Mouse (Mus musculus): ENCODE measurements around the gene Shisa3.

The Shisa3 gene

GRCm38 (mm10) chr5:67607804-67608673, at the start of gene Shisa3:
Shisa3 (plus strand) TSS chr5:67607882.
- DNase-seq (ENCODE audit: low spot score): peak; percentile 35

GRCm38 (mm10) chr5:67558644-67559043, 49.0 kb upstream of the Shisa3 start:
- DNase-seq (ENCODE audit: low spot score): peak; percentile 29

GRCm38 (mm10) chr5:67559063-67559462, 48.6 kb upstream of the Shisa3 start:
- peak; percentile 15 for DNase-seq (ENCODE audit: low spot score)

GRCm38 (mm10) chr5:67572552-67573155, 35.0 kb upstream of the Shisa3 start:
- DNase-seq (ENCODE audit: low spot score): no peak

GRCm38 (mm10) chr5:67574039-67574438, 33.6 kb upstream of the Shisa3 start:
- DNase-seq (ENCODE audit: low spot score): no peak

GRCm38 (mm10) chr5:67575705-67576104, 32.0 kb upstream of the Shisa3 start:
- DNase-seq (ENCODE audit: low spot score): no peak

- DNase-seq (ENCODE audit: low spot score): no peak
Observed at GRCm38 (mm10) chr5:67579725-67580633, 27.7 kb upstream of the Shisa3 start.

GRCm38 (mm10) chr5:67595070-67595469, 12.6 kb upstream of the Shisa3 start:
- DNase-seq (ENCODE audit: low spot score): no peak

- DNase-seq (ENCODE audit: low spot score): no peak
Observed at GRCm38 (mm10) chr5:67595629-67596028, 12.1 kb upstream of the Shisa3 start.

GRCm38 (mm10) chr5:67599935-67600334, 7.7 kb upstream of the Shisa3 start:
- DNase-seq (ENCODE audit: low spot score): no peak

- DNase-seq (ENCODE audit: low spot score): no peak
Observed at GRCm38 (mm10) chr5:67605951-67606350, 1.7 kb upstream of the Shisa3 start.

GRCm38 (mm10) chr5:67606916-67607803, 522 bp upstream of the Shisa3 start:
- DNase-seq (ENCODE audit: low spot score): no peak

GRCm38 (mm10) chr5:67608674-67609519, 1.2 kb downstream of the Shisa3 start:
- DNase-seq (ENCODE audit: low spot score): no peak

GRCm38 (mm10) chr5:67609520-67609837, 1.8 kb downstream of the Shisa3 start:
- DNase-seq (ENCODE audit: low spot score): no peak

- no peak for DNase-seq (ENCODE audit: low spot score)
Observed at GRCm38 (mm10) chr5:67621230-67621629, 13.5 kb downstream of the Shisa3 start.

GRCm38 (mm10) chr5:67628180-67628940, 20.7 kb downstream of the Shisa3 start:
- DNase-seq (ENCODE audit: low spot score): no peak

GRCm38 (mm10) chr5:67629440-67629839, 21.8 kb downstream of the Shisa3 start:
- DNase-seq (ENCODE audit: low spot score): no peak

- no peak for DNase-seq (ENCODE audit: low spot score)
Observed at GRCm38 (mm10) chr5:67629861-67630260, 22.2 kb downstream of the Shisa3 start.

GRCm38 (mm10) chr5:67631261-67631660, 23.6 kb downstream of the Shisa3 start:
- no peak for DNase-seq (ENCODE audit: low spot score)
